Mouse (Mus musculus): ENCODE results near the gene Orai3.
"Not testable (repeated sequence)": the region's sequence is repeated elsewhere in the genome, so short reads cannot be mapped to it uniquely, and the experiment has no call there.

The Orai3 gene

DNA sequence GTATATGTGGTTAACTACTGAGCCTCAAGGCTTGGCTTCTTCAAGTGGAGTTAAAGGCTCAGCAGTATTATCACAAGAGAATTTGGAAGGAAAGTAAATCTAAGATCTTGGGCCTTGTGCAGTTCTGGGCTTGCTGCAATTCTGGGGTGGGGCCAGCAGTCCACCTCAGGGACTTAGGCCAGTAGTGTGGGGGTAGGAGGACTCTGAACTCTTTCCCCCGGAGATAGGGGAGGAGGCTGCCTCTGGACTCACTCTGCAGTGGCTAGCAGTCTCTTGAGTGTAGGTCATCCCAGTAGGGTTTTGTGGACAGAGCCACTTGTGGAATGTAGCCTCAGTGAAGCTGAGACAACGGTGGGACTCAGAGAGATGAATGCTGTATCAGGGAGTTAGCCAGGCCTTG, 3.9 kb upstream of the Orai3 start:
- no peak for DNase-seq

DNA sequence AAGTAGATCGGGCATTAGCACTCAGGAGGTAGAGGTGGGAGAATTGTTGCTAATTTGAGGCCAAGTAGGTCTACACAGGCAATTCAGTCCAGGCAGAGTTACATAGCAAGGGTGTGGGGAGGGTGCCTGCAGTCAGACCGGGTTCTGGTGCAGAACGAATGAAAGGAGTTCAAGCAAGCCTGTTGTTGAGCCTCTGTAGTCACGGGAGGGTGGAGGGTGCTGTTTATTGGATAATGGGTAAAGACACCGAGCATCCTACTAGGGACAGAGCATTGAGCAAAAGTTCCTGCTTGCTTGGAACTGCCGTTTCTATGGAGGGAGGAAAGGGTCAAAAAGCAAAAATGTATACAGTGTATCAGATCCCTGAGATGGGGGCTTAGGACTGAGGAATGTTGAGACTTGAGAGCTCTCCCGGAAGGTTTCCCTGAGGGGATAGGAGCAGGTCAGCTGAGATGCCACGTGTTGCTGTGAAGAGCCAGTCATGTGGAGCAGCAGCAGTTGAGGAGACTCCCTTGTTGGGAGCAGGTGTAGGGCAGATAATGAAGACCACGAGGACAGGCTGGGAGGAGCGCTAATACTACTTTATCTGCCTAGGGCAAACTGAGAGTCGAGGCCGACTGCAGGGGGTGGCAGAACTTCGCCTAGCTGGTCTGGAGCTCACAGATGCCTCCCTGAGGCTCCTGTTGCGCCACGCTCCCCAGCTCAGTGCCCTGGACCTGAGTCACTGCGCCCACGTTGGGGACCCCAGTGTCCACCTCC, 2.6 kb upstream of the Orai3 start:
- DNase-seq: no peak

DNA sequence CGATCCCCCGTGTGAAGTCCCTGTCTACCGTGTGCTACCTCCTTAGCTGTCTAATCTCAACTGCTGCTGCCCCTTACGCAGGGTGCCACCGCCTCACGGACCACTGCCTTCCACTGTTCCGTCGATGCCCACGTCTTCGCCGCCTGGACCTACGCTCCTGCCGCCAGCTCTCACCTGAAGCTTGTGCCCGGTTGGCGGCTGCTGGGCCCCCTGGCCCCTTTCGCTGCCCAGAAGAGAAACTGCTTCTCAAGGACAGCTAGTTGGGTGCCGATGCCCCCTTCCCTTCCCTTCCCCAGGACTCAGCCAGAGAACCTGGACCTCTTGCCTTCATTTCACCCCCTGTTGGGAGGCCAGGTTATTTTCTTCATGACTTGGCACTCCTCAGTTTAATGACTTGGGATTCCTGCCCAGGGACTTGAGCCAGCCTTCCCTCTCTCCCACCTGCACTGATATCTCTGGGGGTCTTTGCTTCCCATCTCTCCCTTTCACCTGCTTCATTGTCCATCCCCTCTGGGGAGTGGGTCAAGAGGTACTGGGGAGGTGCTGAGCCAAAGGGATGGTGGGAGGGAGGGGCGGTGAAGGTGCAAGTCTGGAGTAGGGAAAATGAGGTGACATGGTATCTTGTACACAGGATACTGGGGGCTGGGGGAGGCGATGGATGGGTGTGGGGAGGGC, 1.8 kb upstream of the Orai3 start:
- no peak for DNase-seq

DNA sequence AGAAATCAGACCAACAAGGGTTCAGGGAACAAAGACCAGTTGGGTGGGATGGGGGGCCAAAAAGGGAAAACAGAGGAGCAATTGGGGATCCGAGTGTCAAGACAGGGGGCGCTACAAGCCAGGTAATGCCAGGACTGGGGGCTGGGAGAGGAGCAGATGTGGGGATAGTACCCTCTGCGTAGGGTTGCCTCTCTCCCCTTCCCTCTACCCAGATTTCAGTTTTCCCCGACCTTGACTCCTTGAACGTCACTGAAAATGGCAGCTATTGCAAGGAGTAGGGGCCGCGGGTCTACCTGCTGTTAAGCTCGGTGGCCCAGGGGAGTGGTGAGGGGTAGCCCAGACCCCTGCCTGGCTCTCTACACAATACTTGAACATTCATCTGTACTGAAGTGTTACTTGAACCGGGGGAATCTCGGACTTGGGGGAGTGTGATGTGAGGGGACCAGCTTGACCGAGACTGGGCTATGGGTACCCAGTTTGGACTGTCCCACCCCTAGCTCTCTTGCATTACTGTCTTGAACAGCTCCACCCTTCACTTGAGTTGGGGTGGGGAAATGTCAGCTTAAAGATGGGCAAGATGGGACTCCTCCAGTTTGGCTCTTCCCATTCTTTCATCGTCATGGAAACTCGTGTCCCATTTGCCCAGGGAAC, 1.1 kb upstream of the Orai3 start:
- DNase-seq: no peak

DNA sequence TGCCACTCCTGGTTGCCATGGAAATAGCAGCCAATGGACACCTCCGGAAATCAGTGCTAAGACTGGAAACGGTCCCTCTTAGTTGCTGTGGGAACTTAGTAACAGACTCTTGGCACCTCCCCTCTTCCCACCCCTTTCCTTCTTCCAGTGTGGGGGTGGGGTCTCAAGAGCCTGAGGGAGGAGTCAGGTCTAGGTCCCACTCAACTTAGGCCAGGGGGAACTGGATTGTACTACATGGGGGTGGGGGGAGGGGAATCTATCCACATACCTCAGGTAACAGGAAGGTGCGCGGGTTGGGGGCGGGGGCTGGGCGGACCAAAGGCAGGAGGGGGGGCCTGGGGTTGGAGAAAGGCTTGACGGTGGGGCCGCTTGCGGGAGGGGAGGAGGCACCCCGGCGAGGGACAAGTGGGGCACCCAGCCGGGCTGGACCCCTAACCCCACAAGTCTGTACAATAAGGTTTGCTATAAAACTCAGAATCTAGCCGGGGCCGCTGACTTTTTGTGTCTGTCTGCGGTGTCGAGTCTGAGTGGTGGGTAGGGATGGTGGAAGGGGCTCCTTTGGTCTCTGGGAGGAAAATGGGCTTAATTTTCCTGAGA, 520 bp upstream of the Orai3 start:
- peak; percentile 99 for DNase-seq

DNA sequence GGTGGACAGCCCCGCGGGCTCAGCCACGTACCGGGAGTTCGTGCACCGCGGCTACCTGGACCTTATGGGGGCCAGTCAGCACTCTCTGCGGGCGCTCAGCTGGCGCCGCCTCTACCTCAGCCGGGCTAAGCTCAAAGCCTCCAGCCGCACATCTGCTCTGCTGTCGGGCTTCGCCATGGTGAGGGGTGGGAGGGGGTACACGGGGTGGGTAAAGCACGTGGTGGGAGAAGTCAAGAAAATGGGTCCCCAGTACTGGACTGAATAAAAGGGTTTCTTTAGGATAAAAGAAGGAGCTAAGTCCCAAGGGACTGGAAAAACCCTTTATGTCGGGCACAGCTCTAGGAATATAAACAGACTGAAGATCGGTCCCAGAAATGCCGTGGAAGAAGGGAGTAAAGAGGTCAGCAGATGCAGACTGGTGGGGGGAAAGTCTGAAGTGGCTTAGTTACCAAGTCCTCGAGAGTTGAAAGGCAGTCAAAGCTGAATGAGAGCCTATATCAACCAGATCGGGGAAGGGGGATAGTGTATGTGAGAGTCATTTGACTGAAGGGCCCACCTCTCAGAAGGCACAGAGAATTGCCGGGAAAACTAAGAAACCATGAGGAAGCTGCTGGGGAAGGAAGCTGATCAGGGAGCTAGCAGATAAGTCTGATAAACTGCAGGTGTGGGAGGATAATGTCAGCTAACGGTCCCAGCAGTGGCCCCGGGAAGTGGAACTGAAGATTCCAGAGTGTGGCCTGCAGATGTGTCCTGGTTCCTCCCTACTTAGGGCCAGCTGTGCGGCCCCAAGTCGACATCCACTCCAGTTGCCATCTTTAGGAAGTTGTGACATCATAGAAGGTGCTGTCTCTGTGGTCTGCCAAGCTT, 657 bp downstream of the Orai3 start:
- DNase-seq: no peak

DNA sequence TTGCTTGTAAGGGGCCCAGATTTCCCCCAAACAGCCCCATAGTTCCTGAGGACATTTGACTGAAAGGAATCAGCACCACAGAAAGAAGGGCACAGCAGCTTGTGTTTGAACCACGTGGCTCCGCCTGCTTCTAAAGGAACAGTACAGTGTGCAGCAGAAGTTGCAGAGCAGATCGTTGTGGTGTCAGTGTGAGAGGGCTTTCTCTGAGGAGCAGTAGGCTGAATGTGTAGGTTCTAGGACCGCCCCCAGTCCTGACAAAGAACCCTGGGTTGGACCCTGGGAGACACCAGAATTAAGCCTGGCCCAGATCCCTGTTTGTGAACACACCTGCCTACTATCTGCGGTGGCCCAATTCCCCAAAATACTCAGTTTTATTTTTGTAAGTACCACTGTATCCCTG, 1.6 kb downstream of the Orai3 start:
- DNase-seq: no peak

DNA sequence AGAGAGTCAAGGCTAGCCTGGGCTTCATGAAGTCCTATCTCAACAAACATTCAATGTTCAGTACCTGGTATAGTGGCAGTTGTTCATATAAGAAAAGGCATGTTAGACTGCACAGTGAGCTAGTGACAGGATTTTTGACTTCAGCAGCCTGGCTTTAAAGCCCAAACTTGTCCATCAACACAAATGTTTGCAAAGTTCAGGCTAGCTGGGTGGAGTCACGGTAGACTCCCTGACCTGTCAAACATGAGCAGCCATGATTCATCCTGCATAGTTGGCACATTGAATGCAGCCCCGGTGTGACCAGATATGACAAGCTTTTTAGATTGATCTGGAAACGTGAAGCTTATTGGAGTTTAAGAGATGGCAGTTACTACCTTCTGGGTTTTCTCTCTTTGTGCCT, 2.5 kb downstream of the Orai3 start:
- DNase-seq: no peak

DNA sequence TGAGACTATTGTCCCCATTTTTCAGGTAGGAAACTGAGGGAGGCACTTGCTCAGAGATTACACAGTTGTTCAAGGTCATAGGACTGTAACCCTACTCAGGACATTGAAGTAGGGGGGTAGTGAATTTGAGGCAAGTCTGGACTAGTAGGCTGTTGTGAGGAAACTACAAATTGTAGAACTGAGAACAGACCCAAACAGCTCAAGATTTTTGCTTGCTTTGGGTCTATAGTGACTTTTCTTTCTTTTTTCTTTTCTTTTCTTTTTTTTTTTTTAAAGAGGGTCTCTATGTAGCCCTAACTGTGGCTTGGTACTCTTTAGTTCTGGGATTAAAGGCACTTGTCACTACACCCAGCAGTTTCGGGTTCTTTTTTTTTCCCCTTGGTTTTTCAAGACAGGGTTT, 2.9 kb downstream of the Orai3 start:
- no peak for DNase-seq

DNA sequence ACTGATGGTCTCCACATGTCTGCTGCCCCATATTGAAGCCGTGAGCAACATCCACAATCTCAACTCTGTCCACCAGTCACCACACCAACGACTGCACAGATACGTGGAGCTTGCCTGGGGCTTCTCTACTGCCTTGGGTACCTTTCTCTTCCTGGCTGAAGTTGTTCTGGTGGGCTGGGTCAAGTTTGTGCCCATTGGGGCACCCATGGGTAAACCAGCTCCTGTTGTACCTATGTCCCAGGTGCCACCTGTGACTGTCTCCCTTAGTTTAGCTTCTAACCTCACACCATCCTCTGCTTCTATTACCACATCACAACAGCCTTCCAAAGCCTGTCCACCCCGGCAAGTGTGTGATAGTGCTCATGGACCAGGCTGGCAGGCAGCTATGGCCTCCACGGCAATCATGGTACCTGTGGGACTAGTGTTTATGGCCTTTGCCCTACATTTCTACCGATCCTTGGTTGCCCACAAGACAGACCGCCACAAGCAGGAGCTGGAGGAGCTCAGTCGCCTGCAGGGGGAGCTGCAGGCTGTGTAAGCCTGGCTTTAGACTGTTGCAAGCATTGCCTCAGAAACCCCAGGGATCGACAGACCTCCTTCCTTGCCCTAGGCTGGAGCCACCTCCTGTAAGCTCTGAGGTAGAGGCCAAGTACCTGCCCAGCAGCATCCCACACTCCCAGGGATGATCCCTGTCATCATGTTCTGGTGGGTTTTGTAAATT, 4.2 kb downstream of the Orai3 start:
- peak; percentile 84 for DNase-seq

DNA sequence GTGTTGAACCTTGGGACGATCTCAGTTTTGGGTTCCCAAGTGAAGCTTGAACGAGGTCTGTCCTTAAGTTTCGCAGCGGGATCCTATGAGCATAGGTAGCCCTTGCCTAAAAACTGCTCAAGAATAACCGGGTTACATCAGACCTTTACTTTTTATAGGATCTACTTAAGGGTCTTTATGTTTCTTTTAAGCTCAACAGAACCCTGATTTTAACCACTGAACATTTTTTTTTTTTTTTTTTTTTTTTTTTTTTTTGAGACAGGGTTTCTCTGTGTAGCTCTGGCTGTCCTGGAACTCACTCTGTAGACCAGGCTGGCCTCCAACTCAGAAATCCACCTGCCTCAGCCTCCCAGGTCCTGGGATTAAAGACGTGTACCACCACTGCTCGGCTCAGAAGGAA, 6.2 kb downstream of the Orai3 start:
- not testable (repeated sequence) for DNase-seq

DNA sequence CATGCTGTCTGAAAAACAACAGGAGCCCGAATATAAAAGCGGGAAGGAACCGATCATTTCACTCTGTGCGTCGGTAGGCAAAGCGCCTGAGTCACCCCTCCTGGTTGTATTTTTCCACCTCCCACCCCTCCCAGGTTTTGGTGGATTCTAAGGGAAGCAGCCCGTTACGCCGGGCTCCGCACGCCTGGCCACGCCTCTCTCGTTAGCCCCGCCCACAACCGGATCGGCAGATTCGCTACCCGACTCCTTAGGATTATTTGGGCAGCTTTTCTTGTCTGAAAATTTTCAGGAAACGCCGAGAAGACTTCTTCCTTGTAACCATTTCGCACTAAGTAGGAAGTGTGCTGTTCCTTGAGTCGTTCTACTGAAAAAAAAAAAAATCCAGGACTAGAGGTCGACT, 6.8 kb downstream of the Orai3 start, which contains the start of gene Setd1a:
Gene Setd1a, plus strand, starts transcription at position 245 of the 400 bp plus-strand sequence.
- DNase-seq: peak; percentile 91

DNA sequence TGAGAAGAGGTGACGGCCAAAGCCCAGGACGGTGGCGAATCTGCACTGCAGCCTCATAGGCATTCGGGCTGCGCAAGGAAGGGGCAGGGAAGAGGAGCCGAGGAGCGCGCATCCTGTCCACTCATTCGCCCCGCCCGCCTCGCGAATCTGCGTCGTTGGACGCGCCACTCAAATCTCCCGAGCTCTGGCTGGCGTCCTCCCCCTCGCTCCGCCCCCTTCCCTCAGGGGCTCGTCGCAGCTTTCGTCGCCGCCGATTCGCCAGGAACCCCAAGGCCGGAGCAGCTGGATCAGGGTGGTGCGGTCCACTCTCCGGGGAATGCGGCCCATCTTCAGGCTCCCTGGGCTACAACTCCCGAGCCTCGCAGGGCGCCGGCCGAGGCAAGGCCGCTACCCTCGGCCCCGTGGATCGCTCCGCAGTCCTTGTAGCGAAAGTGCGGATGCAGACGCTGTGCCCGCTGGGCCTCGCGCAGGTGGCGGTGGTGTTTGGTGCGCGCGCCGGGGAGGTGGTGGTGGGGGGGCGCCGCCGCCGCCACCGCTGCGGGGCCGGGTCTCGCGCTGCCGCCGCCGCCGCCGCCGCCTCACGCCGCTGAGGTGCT, 7.4 kb downstream of the Orai3 start:
- peak; percentile 98 for DNase-seq

DNA sequence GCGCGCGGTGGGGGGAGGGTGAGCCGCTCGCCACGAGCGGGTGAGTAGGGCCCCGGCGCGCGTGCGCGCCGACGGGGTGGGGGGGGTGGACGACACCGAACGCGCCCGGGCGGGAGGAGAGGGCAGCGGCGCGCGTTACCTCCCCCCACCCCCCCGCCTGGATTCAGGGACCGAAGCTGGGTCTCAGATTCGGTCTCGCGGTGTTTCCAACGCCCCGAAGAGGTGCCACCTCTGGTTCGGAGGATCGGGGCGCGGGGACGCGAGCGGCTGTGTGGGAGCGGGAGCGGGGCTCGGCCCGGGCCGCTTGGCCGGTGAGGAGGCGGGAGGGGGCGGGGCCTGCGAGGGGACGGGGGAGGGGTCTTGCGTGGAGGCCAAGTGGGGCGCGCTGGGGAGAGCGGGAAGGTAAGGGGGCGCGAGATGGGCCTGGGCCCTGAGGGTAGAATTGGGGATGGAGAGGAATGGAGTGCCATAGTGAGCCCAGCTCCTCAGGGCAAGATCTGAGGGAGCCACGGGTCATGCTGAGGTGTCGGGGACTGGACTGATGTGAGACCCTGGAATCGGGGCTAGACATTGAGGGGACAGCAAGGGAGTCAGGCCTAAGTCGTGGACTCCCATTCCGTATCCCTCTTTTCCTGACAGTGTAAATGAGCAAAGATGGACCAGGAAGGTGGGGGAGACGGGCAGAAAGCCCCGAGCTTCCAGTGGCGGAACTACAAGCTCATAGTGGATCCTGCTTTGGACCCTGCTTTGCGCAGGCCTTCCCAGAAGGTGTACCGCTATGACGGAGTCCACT, 8.1 kb downstream of the Orai3 start:
- DNase-seq: peak; percentile 30

DNA sequence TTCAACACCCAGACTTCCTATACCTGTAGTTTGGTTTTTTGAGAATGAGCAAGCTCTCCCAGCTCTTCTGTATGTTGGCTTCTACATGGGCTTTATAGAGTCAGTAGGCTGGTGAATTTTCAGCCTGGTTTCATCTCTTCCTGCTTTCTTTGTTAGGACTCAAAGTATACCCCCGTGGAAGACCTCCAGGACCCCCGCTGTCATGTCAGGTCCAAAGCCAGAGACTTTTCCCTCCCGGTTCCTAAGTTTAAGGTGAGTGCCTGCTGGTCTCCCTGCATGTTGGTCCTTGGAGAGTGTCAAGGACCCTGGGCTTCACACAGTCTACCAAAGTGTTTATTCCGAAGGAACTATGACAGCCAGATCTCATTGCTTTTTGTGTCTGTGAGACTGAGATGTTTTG, 8.7 kb downstream of the Orai3 start:
- no peak for DNase-seq

DNA sequence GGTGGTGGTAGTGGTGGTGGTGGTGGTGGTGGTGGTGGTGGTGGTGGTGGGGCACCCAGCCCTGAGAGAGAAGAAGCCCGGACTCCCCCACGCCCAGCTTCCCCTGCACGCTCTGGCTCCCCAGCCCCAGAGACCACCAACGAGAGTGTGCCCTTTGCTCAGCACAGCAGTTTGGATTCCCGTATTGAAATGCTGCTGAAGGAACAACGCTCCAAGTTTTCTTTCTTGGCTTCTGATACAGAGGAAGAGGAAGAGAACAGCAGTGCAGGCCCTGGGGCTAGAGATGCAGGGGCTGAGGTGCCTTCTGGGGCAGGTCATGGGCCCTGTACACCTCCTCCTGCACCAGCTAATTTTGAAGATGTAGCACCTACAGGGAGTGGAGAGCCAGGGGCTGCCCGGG, 15.7 kb downstream of the Orai3 start, which contains the start of gene Gm49388:
Gene Gm49388, plus strand, starts transcription at position 301 of the 400 bp plus-strand sequence.
- no peak for DNase-seq

DNA sequence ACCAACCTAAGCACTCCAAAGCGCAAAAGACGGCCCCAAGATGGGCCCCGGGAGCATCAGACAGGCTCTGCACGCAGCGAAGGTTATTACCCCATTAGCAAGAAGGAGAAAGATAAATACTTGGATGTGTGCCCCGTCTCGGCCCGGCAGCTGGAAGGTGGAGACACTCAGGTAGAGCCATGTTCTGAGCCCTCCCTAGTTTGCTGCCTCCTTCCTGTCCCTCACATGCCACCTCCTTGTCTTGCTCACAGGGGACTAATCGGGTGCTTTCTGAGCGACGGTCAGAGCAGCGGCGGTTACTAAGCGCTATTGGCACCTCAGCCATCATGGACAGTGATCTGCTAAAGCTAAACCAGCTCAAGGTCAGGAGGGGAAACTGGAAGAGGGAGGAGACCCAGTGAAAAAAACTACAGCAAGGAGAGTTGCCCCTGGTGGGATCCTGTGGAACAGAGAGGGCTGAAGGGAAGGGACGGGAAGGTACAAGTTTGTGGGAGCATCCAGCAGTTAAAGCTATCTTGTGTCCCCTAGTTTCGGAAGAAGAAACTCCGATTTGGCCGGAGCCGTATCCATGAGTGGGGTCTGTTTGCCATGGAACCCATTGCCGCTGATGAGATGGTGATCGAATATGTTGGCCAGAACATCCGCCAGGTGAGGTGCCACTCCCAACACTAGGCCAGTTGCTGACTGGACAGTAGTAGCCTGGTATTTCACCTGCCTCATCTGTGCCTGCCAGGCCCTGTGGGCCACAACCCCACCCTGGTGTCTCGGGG, 27.6 kb downstream of the Orai3 start:
- DNase-seq: no peak

DNA sequence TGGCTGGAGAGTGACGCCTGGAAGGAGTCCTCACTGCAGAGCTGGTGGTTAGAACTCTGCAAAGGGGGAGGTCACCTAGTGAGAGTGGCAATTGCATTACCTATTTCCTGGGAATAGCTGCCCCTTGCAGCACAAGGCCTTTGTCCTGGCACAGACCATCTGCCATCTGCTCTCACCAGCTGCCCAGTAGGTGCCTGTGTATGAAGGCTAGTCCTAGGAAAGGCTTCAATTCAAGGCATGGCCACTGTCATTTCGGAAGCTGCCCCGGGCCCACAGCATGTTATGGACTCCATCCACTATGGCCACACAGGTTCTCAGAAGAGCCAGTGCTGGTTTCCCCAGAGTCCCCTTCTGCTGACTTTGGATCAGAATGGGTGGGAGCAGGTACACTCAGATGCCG, 29.0 kb downstream of the Orai3 start:
- no peak for DNase-seq

DNA sequence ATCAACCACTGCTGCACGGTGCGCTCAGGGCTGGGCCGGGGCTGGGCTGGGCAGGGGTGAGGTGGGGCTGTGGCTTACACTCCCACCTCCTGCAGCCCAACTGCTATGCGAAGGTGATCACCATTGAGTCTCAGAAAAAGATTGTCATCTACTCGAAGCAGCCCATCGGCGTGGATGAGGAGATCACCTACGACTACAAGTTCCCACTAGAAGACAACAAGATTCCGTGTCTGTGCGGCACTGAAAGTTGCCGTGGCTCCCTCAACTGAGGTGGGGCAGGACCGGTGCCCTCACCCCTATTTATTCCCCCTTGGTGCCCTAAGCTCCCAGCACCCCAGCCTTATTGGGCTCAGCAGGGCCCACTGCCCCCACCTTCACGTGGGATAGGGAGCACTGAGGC, 29.6 kb downstream of the Orai3 start:
- DNase-seq: no peak

DNA sequence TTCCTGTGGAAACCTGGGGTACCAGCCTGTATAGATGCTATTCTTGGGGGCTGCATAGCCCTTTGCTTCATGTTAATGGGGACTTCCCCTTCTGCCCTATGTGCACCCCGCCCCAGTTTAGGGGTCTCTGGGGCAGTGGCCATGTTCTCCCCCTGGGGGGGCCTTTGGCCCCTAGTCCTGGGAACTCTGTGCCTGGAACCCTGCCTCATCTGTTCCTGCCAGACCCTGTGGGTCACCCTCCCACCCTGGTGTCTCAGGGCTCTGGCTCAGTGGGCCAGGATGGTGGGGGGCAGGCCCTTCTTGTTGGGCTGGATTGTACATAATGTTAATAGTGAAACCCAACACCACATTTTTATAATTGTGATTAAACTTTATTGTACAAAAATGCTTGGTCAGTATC, 30.1 kb downstream of the Orai3 start:
- DNase-seq: no peak

All from lung, postnatal 36 days (tissue).